ENCODE assay signal across 9 mouse cellular contexts in the genomic region with DNA sequence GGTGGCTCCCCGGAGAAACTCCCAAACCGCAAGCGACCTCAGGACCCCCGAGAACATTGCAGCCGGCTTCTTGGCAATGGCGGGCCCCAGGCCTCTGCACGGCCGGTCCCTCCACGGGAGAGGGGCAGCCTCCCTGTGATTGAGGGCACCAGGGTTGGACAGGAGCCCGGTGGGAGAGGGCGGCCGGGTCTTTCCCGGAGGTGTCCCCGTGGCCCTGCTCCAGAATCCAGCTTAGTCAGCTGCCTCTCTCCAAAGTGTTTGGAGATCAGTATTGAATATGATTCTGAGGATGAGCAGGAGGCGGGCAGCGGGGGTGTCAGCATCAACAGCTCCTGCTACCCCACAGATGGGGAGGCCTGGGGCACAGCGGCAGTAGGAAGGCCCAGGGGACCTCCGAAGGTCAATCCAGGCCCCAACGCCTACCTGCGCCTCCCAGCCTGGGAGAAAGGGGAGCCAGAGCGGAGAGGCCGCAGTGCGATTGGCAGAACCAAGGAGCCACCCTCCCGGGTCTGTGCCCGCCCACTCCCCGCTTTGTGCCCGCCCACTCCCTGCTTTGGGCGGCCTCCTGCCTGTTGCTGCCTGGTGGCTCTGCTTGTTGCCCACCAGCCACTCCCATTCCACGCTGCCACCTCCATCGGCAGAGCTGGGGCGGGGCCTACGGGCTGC. TPM values are rescaled to one million over a fixed set of nuclear protein-coding genes. Genes with fewer than 3 reads are reported as not detected.
DNase-seq lines count a peak whose midpoint lies in the region; ATAC-seq and TF ChIP-seq lines count a peak whose summit lies in the region.
"Had no signal": no experiment of that assay in that cellular context is flagged by ENCODE, and none has a peak within 500 bp of the region (broad histone marks: within the 10 kb centered on the region; RNA-seq: fewer than 3 reads in every experiment).

No protein-coding gene starts in this region.

- peak overlapping the region; percentile 44 for H3K4me3 ChIP-seq in heart, embryonic 12.5 days
- H3K4me3 ChIP-seq in heart, postnatal 0 days (ENCODE audit: low read depth, low read length), result peak overlapping the region; percentile 28
- peak overlapping the region; percentile 9 for H3K4me3 ChIP-seq in olfactory bulb, adult 2 months (ENCODE audit: insufficient read depth, low read depth, low read length)

- no peak for TF ChIP-seq CTCF in heart, postnatal 0 days (IDR thresholded peaks at IDR 0.05; ENCODE audit: low read depth)
- TF ChIP-seq CTCF in olfactory bulb, adult 2 months (IDR thresholded peaks at IDR 0.05; ENCODE audit: insufficient read depth, low read depth, low read length), result no peak

- H3K4me2 ChIP-seq in heart, embryonic 12.5 days, result peak overlapping the region; percentile 84
- peak overlapping the region; percentile 59 for H3K4me2 ChIP-seq in heart, postnatal 0 days (ENCODE audit: low read depth, low read length)

- DNase-seq in heart, postnatal 25 days (ENCODE audit: low spot score), result no peak
- peak; percentile 87 to 89 for DNase-seq in cerebellum, postnatal 25 days
- DNase-seq in heart, postnatal 0 days (ENCODE audit: low spot score), result no peak
- DNase-seq in kidney, postnatal 36 days, result peak; percentile 86 to 91
- peak; percentile 88 to 93 for DNase-seq in lung, adult 18-20 months
- peak; percentile 76 for DNase-seq in yolk sac, embryonic 10.5 days (ENCODE audit: low spot score)

- WGBS in heart, embryonic 12.5 days, result 10% methylated on average over 32 of the region's 32 CpGs
- WGBS in heart, postnatal 0 days, result 11% methylated on average over 32 of the region's 32 CpGs
- 19% methylated on average over 32 of the region's 32 CpGs for WGBS in olfactory bulb, adult 2 months

- no peak overlapping the region for H3K27ac ChIP-seq in heart, embryonic 12.5 days (ENCODE audit: poor library complexity, severe bottlenecking)
- no peak overlapping the region for H3K27ac ChIP-seq in heart, postnatal 0 days (ENCODE audit: low read depth)
- H3K27ac ChIP-seq in olfactory bulb, adult 2 months (ENCODE audit: insufficient read depth, low read depth, low read length), result no peak overlapping the region

- H3K9ac ChIP-seq in heart, embryonic 12.5 days, result peak overlapping the region; percentile 70
- H3K9ac ChIP-seq in heart, postnatal 0 days (replicated peaks; ENCODE audit: low read depth, low read length), result peak overlapping the region; percentile 8; the same call in 1 of the 2 replicates

- intact Hi-C loops in heart, postnatal 25 days (cut with DNase I), result no loop called here

- H3K4me1 ChIP-seq in heart, embryonic 12.5 days (replicated peaks), result peaks cover 16% of the 10 kb centered on the region; the same call in 1 of the 2 replicates
- peaks cover 6% of the 10 kb centered on the region; the same call in 1 of the 2 replicates for H3K4me1 ChIP-seq in heart, postnatal 0 days (ENCODE audit: control insufficient read depth, insufficient read depth)
- H3K4me1 ChIP-seq in olfactory bulb, adult 2 months (ENCODE audit: control insufficient read depth, insufficient read depth, low read length), result peaks cover 15% of the 10 kb centered on the region

- no peaks in the 10 kb centered on the region for H3K36me3 ChIP-seq in heart, embryonic 12.5 days
- no peaks in the 10 kb centered on the region for H3K36me3 ChIP-seq in heart, postnatal 0 days (replicated peaks; ENCODE audit: control insufficient read depth, insufficient read depth, low read length)

- TF ChIP-seq EP300 in heart, postnatal 0 days (IDR thresholded peaks at IDR 0.05; ENCODE audit: low read depth), result no peak

- ATAC-seq in heart, embryonic 12.5 days (ENCODE audit: insufficient number of reproducible peaks, low FRiP score), result peak; percentile 76
- ATAC-seq in heart, postnatal 0 days (ENCODE audit: insufficient read depth, low read depth), result peak; percentile 62; the same call in 1 of the 2 replicates

- TF ChIP-seq POLR2A in olfactory bulb, adult 2 months (IDR thresholded peaks at IDR 0.05; ENCODE audit: insufficient read depth, low read depth, low read length), result no peak

- H3K27me3 ChIP-seq in heart, embryonic 12.5 days (replicated peaks), result peaks cover 81% of the 10 kb centered on the region
- H3K27me3 ChIP-seq in heart, postnatal 0 days (ENCODE audit: control insufficient read depth, insufficient read depth, low read length), result peaks cover 46% of the 10 kb centered on the region

- no peaks in the 10 kb centered on the region for H3K9me3 ChIP-seq in heart, embryonic 12.5 days (replicated peaks)
- H3K9me3 ChIP-seq in heart, postnatal 0 days (replicated peaks; ENCODE audit: control insufficient read depth, low read length), result no peaks in the 10 kb centered on the region

RNA-seq across cellular contexts. Expression of a gene that starts 15.1 kb away (rescaled TPM):
- 2.8 and 6.7 TPM in 2 replicates for polyA plus RNA-seq in heart, embryonic 12.5 days (2016; fragmentation: Nextera tagmentation; extraction: Ambion mirVana)
- not detected for total RNA-seq in heart, postnatal 25 days (2021)
- total RNA-seq in heart, postnatal 0 days (2014; rRNA removed; ENCODE audit: low replicate concordance), result 0.46 and 2.6 TPM in 2 replicates
- 0.26 and 0.36 TPM in 2 replicates for polyA plus RNA-seq in heart, postnatal 0 days (2015; fragmentation: Nextera tagmentation; extraction: Ambion mirVana)
- polyA plus RNA-seq in olfactory bulb, adult 2 months (2012; ENCODE audit: insufficient read depth, insufficient read length, low replicate concordance, missing spikeins), result not detected in 2 replicates
- total RNA-seq: left cerebral cortex, postnatal 10 days had no signal

RNA-seq across cellular contexts. Expression of a gene that starts 17.9 kb away (rescaled TPM):
- polyA plus RNA-seq in heart, embryonic 12.5 days (2016; fragmentation: Nextera tagmentation; extraction: Ambion mirVana), result 0.21 and 0.78 TPM in 2 replicates
- under 1 TPM; 0.14 to 0.42 TPM for total RNA-seq in heart, postnatal 25 days (2021)
- 1.6 TPM in 1 of 2 replicates, not detected in the other for total RNA-seq in heart, postnatal 0 days (2014; rRNA removed; ENCODE audit: low replicate concordance)
- 0.12 TPM in 1 of 2 replicates, not detected in the other for polyA plus RNA-seq in heart, postnatal 0 days (2015; fragmentation: Nextera tagmentation; extraction: Ambion mirVana)
- polyA plus RNA-seq in olfactory bulb, adult 2 months (2012; ENCODE audit: insufficient read depth, insufficient read length, low replicate concordance, missing spikeins), result not detected in 2 replicates

RNA-seq across cellular contexts. Expression of a gene that starts 40.9 kb away (rescaled TPM):
- polyA plus RNA-seq in heart, embryonic 12.5 days (2016; fragmentation: Nextera tagmentation; extraction: Ambion mirVana), result 99.6 and 101 TPM in 2 replicates
- total RNA-seq in heart, postnatal 25 days (2021), result 10 to 100 TPM; 42.9 to 46.7 TPM
- 50.3 and 73.7 TPM in 2 replicates for total RNA-seq in heart, postnatal 0 days (2014; rRNA removed; ENCODE audit: low replicate concordance)
- 101 and 104 TPM in 2 replicates for polyA plus RNA-seq in heart, postnatal 0 days (2015; fragmentation: Nextera tagmentation; extraction: Ambion mirVana)
- not detected in 2 replicates for polyA plus RNA-seq in olfactory bulb, adult 2 months (2012; ENCODE audit: insufficient read depth, insufficient read length, low replicate concordance, missing spikeins)

RNA-seq across cellular contexts. Expression of a gene that starts 49.9 kb away (rescaled TPM):
- not detected in 2 replicates for polyA plus RNA-seq in heart, embryonic 12.5 days (2016; fragmentation: Nextera tagmentation; extraction: Ambion mirVana)
- total RNA-seq in heart, postnatal 25 days (2021), result not detected
- total RNA-seq in heart, postnatal 0 days (2014; rRNA removed; ENCODE audit: low replicate concordance), result 0.19 TPM in 1 of 2 replicates, not detected in the other
- polyA plus RNA-seq in heart, postnatal 0 days (2015; fragmentation: Nextera tagmentation; extraction: Ambion mirVana), result not detected in 2 replicates
- polyA plus RNA-seq in olfactory bulb, adult 2 months (2012; ENCODE audit: insufficient read depth, insufficient read length, low replicate concordance, missing spikeins), result not detected in 2 replicates

Comparison
In these comparisons a context has a peak if more than half of its experiments do, and no peak if none do; other contexts are left out.
1. DNase-seq: peak in cerebellum, postnatal 25 days (2 of 2), kidney, postnatal 36 days (2 of 2), lung, adult 18-20 months (2 of 2) and yolk sac, embryonic 10.5 days (single experiment); none in heart, postnatal 25 days (single experiment) and heart, postnatal 0 days (single experiment).
2. RNA of a gene that starts 17.9 kb away (polyA plus RNA-seq): not detected in olfactory bulb, adult 2 months; 0.21 to 0.78 TPM in heart, embryonic 12.5 days and 0.12 TPM in heart, postnatal 0 days; every median in the first group is over 10 times any median in the second.
3. RNA of a gene that starts 40.9 kb away (polyA plus RNA-seq): 101 to 104 TPM in heart, postnatal 0 days and 99.6 to 101 TPM in heart, embryonic 12.5 days; not detected in olfactory bulb, adult 2 months; every median in the first group is over 100 times any median in the second.
4. Peak in every context shown above with its lines, with median percentiles within 50 percentile points of each other: H3K4me3 ChIP-seq.